18 mouse cellular contexts compared by ENCODE assay signal in genomic region chr16:7892799-7893198, GRCm38 (mm10).
DNase-seq lines count a peak whose midpoint lies in the region; ATAC-seq lines count a peak whose summit lies in the region.
"Had no signal": no experiment of that assay in that cellular context is flagged by ENCODE, and none has a peak within 500 bp of the region (broad histone marks: within the 10 kb centered on the region; RNA-seq: fewer than 3 reads in every experiment).

No protein-coding gene starts in this region.

- ATAC-seq in frontal cortex, adult (ENCODE audit: low TSS enrichment), result peak; percentile 57; the same call in 1 of the 2 replicates
- ATAC-seq in granulocyte monocyte progenitor cell, adult 5-6 weeks (replicated peaks; ENCODE audit: poor library complexity, severe bottlenecking), result no peak
- ATAC-seq: forebrain, embryonic 13.5 days; hindbrain, postnatal 0 days; intestine, embryonic 16.5 days; Patski had no signal

- DNase-seq in left cerebral cortex, adult 11 months (ENCODE audit: low spot score), result peak; percentile 13
- no peak for DNase-seq in left cerebral cortex, postnatal 4 days
- peak; percentile 8 to 70 for DNase-seq in left cerebral cortex, postnatal 25 days (ENCODE audit: low spot score in 2 of 2)
- DNase-seq in telencephalon, adult 2 months (ENCODE audit: low read depth, low spot score), result peak; percentile 38
- no peak for DNase-seq in cerebellum, adult 9-10 months
- DNase-seq: adrenal gland, postnatal 36 days; cerebellum, adult 11-12 months; cerebellum, postnatal 14 days; kidney, adult 9 months; kidney, postnatal 14 days; lung, embryonic 14.5 days; spleen, adult 18-20 months had no signal

- intact Hi-C loops in left cerebral cortex, postnatal 4 days (cut with DNase I), result no loop called here
- intact Hi-C loops in left cerebral cortex, postnatal 25 days (cut with DNase I), result no loop called here

Comparison
In these comparisons a context has a peak if more than half of its experiments do, and no peak if none do; other contexts are left out.
1. DNase-seq: peak in left cerebral cortex, adult 11 months (single experiment), left cerebral cortex, postnatal 25 days (2 of 2) and telencephalon, adult 2 months (single experiment); none in left cerebral cortex, postnatal 4 days (single experiment) and cerebellum, adult 9-10 months (single experiment).